Mouse (Mus musculus): Measurements from ENCODE around the gene Rptor.

The Rptor gene

DNA sequence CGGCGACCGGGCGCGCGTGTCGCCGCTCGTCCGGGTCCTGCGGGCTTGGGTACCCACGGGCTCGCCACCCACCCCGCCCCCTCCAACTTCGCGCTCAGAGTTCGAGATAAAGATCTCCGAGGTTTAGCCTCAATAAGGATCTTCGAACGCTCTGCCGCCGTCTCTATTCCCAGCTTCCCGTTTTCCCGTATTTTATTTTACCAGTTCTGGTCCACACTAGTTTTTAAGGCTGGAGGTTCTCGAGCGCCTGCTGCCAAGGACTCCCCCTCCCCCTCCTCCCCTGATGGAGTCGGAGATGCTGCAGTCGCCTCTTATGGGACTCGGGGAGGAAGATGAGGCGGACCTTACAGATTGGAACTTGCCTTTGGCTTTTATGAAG lies 811 bp downstream of the Rptor start:
- peak; percentile 32 for DNase-seq (ENCODE audit: extremely low spot score)

- DNase-seq (ENCODE audit: extremely low spot score): no peak
Measured at GRCm38 (mm10) chr11:119607464-119607863, 4.8 kb downstream of the Rptor start.

DNA sequence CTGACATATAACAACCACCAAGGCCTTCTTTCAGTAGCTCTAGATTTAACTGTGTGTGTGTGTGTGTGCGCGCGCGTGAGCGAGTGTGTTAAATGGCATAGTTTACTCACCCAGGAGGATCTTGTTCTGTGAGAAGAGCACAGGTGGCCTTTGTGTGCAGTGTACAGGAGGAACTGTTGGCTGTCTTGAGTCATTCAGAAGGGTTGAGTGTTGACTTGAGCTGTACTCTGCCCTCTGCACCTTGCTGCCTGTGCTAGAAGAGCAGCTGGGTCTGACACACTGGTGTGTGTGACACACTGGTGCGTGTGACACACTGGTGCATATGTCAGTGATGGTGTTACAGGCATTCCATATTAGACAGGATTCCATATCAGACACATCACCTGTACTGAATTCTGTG lies 8.8 kb downstream of the Rptor start:
- no peak for DNase-seq (ENCODE audit: extremely low spot score)

- no peak for DNase-seq (ENCODE audit: extremely low spot score)
Measured at GRCm38 (mm10) chr11:119612179-119612578, 9.5 kb downstream of the Rptor start.

DNA sequence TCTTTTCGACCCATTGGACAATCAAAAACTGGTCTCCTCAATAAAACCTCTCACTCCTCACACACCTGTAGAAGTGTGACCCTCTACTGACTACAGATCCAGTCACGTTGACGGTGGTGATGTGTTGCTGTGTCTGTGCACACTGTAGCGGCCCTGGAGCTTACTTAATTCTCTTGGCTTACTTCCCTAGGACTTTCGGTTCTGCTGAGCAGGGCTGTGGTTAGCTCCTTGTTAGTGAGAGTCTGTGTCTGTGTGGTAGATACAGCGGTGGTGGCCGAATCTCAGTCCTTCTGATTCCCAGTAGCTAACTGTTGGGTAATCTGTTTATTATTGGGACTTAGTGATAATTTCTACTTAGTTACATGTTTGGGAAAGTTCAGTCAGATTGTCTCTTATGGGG lies 12.4 kb downstream of the Rptor start:
- no peak for DNase-seq (ENCODE audit: extremely low spot score)

DNA sequence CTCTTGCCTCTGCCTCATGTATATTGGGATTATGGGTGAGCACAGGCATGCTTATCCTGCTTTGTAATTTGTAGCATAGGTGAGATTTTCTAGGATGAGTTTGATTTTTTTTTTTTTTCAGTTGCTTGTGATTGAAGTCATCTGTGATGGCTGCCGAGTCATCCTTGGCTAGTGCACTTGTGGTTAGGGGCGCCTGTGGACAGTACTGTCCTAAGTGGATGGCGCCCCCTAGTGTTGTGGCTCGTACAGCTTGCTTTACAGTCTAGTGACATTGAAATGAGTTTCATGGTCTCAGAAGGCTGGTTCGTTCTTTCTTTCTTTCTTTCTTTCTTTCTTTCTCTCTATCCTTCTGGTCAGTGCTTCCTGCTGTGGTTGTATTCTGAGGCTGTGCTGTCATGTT lies 16.1 kb downstream of the Rptor start:
- DNase-seq (ENCODE audit: extremely low spot score): peak; percentile 17

GRCm38 (mm10) chr11:119621266-119621665 lies 18.6 kb downstream of the Rptor start:
- DNase-seq (ENCODE audit: extremely low spot score): no peak

GRCm38 (mm10) chr11:119623800-119624199 lies 21.1 kb downstream of the Rptor start:
- DNase-seq (ENCODE audit: extremely low spot score): no peak

- no peak for DNase-seq (ENCODE audit: extremely low spot score)
Measured at GRCm38 (mm10) chr11:119624401-119624800, 21.7 kb downstream of the Rptor start.

DNA sequence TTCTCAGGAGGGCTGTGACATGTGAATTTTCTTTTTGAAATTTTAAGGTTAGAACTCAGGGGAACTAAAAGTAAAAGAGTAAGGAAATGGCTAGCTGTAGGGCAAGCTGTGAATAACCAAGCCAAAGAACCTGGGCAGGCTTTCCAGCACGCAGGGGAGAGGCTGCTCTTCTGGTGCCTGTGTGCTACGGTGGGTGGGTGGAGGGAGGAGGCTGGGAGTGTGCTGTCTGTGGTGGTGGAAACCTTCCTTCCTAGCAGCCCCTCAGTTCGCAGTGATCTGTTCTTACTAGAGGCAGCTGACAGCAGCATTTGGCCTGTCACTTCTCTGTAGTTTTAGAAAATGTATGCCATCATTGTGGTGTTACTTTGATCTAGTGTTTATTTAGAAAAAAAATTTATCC lies 22.2 kb downstream of the Rptor start:
- DNase-seq (ENCODE audit: extremely low spot score): no peak

- no peak for DNase-seq (ENCODE audit: extremely low spot score)
Measured at GRCm38 (mm10) chr11:119625476-119625875, 22.8 kb downstream of the Rptor start.

DNA sequence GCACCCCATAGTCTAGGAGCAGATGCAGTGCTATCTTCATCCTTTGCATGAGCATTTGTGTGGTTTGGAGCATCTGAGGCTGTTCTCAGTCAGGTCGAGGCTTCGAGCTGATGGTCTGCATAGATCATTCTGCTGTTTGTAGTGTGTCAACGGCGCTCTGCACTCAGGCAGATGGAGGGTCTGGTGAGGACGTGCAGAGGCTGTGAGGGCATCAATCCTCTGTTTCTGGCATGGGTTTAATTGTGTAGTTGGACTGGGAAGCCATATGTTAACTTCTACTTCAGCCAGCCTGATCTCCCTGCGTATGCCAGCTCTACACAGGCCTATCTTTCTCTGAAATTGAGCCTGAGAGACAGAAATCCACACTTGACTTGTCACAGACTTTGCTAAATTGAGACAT lies 23.2 kb downstream of the Rptor start:
- DNase-seq (ENCODE audit: extremely low spot score): no peak

DNA sequence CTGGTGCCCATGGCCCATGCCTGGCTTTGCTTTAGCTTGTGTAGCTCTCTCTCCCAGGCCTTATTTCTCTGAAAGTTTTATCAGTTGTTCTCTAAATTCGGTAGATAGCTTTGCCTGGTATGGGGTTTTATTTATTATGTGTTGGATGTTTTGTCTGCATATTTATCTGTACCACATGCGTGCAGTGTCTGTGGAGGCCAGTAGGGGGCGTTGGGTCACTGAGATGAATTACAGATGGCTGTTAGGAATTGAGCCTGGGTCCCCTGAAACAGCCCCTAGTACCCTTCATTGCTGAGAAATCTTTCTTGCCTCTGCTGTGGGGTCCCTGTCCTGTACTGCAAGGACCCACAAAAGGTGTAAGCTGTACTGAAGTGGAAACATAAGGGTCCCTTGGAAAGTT lies 24.5 kb downstream of the Rptor start:
- DNase-seq (ENCODE audit: extremely low spot score): no peak

DNA sequence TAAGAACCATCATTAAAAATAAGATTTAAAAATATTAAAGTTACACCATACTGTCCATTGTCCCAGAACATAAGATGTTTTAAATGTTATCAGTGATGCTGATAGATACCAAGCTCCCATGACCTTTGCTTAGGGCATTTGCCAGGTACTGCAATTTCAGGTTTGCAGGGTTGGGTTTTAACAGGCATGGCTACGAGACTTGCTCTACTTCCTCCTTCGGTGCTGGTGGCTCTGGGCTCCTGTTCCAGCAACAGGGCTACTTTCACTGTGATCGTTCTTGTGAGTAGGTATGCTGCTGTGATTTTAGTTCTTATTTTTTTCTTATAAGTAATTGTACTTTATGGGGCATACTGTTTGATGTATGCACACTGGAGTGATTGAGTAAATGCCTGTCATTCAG lies 26.4 kb downstream of the Rptor start:
- DNase-seq (ENCODE audit: extremely low spot score): no peak

GRCm38 (mm10) chr11:119630329-119630728 lies 27.6 kb downstream of the Rptor start:
- DNase-seq (ENCODE audit: extremely low spot score): no peak

DNA sequence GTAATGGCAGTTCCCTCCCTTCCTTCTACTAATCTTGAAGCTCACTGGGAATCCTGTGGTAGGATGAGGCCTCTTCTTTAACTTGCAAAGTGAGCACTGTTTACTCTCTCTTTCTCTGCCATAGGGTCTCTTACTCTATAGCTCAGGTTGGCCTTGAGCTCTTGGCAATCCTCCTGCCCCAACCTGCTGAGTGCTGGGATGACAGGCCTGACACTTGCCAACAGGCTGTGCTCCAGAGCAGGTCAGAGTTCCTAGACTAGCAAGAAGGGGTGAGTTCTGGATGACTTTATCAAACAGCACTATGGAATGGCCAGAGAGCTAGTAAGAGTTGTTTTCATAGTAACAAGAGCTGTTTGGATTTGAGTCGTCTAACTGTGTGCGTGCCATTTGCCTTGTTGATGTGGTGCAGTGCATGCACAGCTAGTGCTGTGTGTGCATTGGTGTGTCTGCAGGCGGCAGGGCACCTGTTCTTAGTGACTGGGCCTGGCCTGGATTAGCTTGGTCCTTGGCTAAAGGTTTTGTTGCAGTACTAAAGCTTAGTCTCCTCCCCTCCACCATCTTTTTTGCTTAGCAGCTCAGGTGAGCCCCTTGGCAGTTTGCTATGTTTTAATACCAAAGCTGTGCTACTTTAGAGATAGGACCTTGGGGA lies 28.6 kb downstream of the Rptor start:
- DNase-seq (ENCODE audit: extremely low spot score): no peak

- DNase-seq (ENCODE audit: extremely low spot score): no peak
Measured at GRCm38 (mm10) chr11:119636371-119636883, 33.7 kb downstream of the Rptor start.

- no peak for DNase-seq (ENCODE audit: extremely low spot score)
Measured at GRCm38 (mm10) chr11:119637519-119637918, 34.8 kb downstream of the Rptor start.

DNA sequence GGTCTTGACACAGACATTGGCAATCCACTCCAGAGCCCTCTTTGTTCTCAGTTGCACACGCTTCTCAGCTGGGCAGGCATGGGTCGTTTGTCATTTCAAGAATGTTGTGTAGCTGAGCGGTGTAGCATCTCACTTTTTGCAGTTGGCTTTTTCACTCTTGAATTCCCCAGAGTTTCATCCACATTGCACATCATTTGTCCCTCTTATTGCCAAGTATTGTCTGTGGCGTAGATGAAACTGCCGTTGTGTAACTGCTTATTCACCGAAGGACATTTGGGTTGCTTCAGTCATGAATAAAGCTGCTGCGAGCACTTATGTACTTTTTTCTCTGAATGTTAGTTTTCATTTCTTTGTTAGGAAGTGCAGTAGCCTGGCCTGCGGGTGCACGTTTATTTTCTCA lies 37.8 kb downstream of the Rptor start:
- no peak for DNase-seq (ENCODE audit: extremely low spot score)

DNA sequence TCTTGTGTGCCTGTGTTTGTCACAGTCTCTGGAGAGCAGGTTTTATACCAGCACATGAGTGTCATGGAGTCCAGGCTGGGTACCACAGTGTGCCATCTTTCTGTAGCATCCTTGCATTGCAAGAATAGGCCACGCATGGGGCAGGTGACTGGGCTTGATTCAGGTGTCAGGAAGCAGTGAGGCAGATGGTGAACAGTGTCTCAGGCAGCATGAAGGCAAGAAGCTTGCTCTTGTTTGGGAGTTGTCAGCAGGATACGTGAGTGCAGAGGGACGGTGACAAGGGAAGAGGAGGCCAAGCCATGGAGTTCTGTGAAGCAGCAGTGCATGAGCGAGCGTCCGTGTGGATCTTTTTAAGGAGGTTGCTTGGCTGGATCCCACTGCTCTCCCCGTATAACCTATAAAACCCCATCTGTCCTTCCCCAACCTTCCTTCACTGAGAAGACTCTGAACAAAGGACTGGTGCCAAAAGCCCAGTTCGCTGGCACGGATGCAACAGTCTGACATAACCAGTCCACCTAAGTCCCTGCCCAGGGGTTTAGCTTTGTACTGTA lies 39.2 kb downstream of the Rptor start:
- DNase-seq (ENCODE audit: extremely low spot score): no peak

GRCm38 (mm10) chr11:119643347-119643746 lies 40.6 kb downstream of the Rptor start:
- no peak for DNase-seq (ENCODE audit: extremely low spot score)

- DNase-seq (ENCODE audit: extremely low spot score): no peak
Measured at GRCm38 (mm10) chr11:119644140-119644539, 41.4 kb downstream of the Rptor start.

GRCm38 (mm10) chr11:119644612-119645379 lies 42.1 kb downstream of the Rptor start:
- DNase-seq (ENCODE audit: extremely low spot score): peak; percentile 8

All from embryo, embryonic 9.5 days (tissue).